Mouse (Mus musculus) neural tube, embryonic 13.5 days (tissue): ENCODE results near the gene Map4k2. TPM values are rescaled to one million over a fixed set of nuclear protein-coding genes. Genes with fewer than 3 reads are reported as not detected.

ENCODE experiments used
- ATAC-seq: fragments of 200-750 bp; cut with Nextera tagmentation; 2 replicates; pipeline ENCODE4 v1.8.0; 2017; ENCODE audit warnings: low read depth, mild to moderate bottlenecking, moderate TSS enrichment, moderate library complexity
- H3K27ac ChIP-seq: fragments of 300-500 bp; sonication (generic); replicated peaks from 2 replicates; pipeline ENCODE4 v1.5.1; 2015; ENCODE audit warnings: moderate library complexity, mild to moderate bottlenecking, inconsistent platforms
- H3K27me3 ChIP-seq: fragments of 300-500 bp; sonication (generic); 2 replicates; pipeline ENCODE4 v1.6.1; 2015; ENCODE audit warnings: mild to moderate bottlenecking, inconsistent platforms
- H3K36me3 ChIP-seq: fragments of 300-500 bp; sonication (generic); 2 replicates; pipeline ENCODE4 v1.6.1; 2015; ENCODE audit warnings: mild to moderate bottlenecking, inconsistent platforms
- H3K4me1 ChIP-seq: fragments of 300-500 bp; sonication (generic); replicated peaks from 2 replicates; pipeline ENCODE4 v1.6.1; 2015; ENCODE audit warnings: inconsistent platforms
- H3K4me2 ChIP-seq: fragments of 300-500 bp; sonication (generic); 2 replicates; pipeline ENCODE4 v1.6.1; 2015; ENCODE audit warnings: inconsistent platforms, mild to moderate bottlenecking, moderate library complexity
- H3K4me3 ChIP-seq: fragments of 300-500 bp; sonication (generic); 2 replicates; pipeline ENCODE4 v1.5.1; 2015; ENCODE audit warnings: mild to moderate bottlenecking, inconsistent platforms
- H3K9ac ChIP-seq: fragments of 300-500 bp; sonication (generic); 2 replicates; pipeline ENCODE4 v1.6.1; 2015; ENCODE audit warnings: moderate library complexity, mild to moderate bottlenecking, inconsistent platforms
- H3K9me3 ChIP-seq: fragments of 300-500 bp; sonication (generic); 2 replicates; pipeline ENCODE4 v1.6.1; 2016; ENCODE audit warnings: inconsistent platforms
- WGBS: fragments of 180-500 bp; shearing (Covaris S2); methylation state at CpG from one replicate; pipeline ENCODE4 v1.1.7; 2015; 5-methylcytosine and 5-hydroxymethylcytosine counted together
- polyA plus RNA-seq: library from polyadenylated mRNA; unstranded; fragments of >200 nt; fragmentation: Nextera tagmentation; extraction: Ambion mirVana; gene quantifications from 2 replicates; pipeline ENCODE4 v1.2.1, GENCODE M21; 2015

Map4k2 gene
- polyA plus RNA-seq, 1 experiment from 2014 or later = 17.0 TPM

DNA sequence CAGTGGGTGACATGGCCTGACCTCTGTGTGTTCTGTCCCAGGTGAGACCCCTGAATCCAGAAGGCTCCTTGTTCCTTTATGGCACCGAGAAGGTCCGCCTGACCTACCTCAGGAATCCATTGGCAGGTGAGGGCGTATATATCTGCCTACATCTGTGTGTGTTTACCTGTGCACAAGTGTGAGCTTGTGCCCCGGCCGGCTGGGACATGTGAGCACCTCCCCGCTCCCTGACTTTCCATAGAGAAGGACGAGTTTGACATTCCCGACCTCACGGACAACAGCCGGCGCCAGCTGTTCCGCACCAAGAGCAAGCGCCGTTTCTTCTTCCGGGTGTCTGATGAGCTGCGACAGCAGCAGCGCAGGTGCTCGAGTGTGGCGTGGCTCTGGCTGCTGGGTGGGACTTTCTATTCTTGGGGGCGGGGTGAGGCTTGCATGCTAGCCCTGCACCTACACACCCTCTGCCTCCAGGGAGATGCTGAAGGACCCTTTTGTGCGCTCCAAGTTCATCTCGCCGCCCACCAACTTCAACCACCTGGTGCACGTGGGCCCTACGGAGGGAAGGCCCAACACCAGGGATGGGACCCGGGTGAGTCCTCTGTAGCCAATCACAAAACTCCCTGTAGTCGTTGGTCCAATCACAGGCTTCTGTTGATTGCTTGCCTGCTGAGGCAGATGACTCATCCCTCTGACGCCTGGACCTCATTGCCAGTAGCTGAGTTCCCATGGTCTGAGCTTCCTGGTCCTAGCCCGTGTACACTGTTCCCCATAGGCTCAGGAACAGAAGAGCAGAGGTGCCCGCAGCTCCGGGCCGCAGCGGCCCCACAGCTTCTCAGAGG is 18.9 kb upstream of the Map4k2 start:
- peaks cover 21% of the 10 kb centered on the region for H3K36me3 ChIP-seq
- H3K27ac ChIP-seq = no peak overlapping the region
- WGBS = 85% methylated on average over 33 of the region's 33 CpGs
- H3K4me1 ChIP-seq = no peaks in the 10 kb centered on the region
- no peak overlapping the region for H3K9ac ChIP-seq
- H3K9me3 ChIP-seq = no peaks in the 10 kb centered on the region
- no peak overlapping the region for H3K4me2 ChIP-seq
- no peaks in the 10 kb centered on the region for H3K27me3 ChIP-seq
- ATAC-seq = no peak
- H3K4me3 ChIP-seq = no peak overlapping the region

DNA sequence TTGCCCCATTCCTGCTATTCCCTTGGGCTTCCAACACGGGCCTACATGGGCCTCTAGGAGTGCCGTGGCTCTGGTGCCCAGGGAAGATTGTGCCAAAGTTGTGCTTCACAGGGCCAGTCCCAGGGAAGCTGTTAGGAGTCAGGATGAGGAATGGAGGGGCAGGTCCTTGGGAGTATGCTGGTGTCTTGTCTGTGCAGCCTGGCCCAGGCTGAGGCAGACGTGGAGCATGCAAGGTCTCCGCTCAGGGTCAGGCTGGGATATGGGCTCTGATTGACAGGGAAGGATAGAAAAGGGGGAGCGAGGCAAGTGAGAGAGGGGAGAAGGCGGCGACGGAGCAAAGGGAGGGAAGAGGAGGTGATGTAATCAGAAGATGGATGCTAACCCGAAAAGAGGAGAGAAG is 16.2 kb upstream of the Map4k2 start:
- no peak for ATAC-seq
- Histone ChIP-seq H3K4me2 (no peak overlapping the region), H3K4me1 (no peaks in the 10 kb centered on the region), H3K36me3 (0 out of 2 replicates have a peak, but pooled peaks cover 8% of the 10 kb centered on the region), H3K9me3 (no peaks in the 10 kb centered on the region), H3K27me3 (no peaks in the 10 kb centered on the region), H3K4me3 (no peak overlapping the region), H3K9ac (no peak overlapping the region), H3K27ac (no peak overlapping the region)
- 85% methylated on average over 9 of the region's 9 CpGs for WGBS

DNA sequence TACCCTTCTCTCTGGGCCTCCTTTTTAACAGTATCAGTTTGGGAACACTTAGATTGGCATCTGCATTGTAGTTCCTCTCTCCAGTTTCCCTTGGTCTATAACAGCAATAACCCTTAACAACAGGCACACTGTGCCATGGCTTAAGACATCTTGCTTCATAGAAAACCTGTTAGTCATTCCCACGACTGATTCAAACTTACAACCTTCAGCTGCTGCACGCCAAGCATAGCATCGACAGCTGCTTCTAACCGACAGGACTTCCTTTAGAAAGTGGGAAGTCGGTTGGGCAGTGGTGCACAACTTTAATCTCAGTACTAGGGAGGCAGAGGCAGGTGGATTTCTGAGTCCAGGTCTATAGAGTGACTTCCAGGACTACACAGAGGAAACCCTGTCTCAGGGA is 9.8 kb upstream of the Map4k2 start:
- peaks cover 12% of the 10 kb centered on the region for H3K4me1 ChIP-seq
- no peak for ATAC-seq
- no peak overlapping the region for H3K4me2 ChIP-seq
- H3K4me3 ChIP-seq = no peak overlapping the region
- no peaks in the 10 kb centered on the region for H3K9me3 ChIP-seq
- no peak overlapping the region for H3K9ac ChIP-seq
- no peaks in the 10 kb centered on the region for H3K36me3 ChIP-seq
- no peaks in the 10 kb centered on the region for H3K27me3 ChIP-seq
- WGBS = 68% methylated on average over 5 of the region's 5 CpGs
- no peak overlapping the region for H3K27ac ChIP-seq

DNA sequence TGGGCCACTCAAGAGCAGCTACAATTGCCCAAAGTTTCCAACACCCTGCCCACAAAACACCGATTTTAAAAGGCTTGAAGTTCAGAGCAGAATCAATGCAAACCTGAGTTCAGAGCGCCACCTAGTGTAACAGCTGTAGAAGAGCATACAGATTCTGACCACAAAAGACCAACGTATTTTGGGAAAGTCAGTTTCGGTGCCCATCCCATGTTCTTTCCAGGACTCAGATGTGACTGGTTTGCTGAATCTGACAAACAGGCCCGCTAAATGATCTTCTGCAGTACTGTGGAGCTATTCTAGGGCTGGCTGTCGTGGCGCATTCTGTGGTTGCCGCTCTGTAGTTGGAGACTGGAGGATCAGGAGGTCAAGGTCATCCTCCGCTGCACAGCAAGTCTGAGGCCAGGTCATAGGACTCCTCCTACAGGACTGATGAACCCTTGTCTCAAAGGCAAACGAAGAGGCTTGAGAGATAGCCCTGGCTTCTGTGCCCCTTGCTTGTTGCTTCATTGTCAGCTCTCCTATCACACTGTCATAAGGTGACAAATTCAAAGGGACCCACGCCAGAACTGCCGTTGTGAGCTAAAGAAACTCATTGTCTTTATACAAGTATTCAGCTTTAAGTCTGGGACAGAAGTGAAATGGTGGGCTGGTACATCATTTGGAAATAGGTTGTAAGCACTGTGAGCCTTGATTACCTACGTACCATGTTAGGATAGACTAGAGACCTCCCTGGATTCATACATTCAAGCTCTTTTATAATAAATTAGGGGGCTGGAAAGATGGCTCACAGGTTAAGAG is 9.0 kb upstream of the Map4k2 start:
- WGBS = 23% methylated on average over 13 of the region's 13 CpGs
- Histone ChIP-seq H3K4me3 (no peak overlapping the region), H3K4me1 (peaks cover 19% of the 10 kb centered on the region), H3K9me3 (no peaks in the 10 kb centered on the region), H3K36me3 (peaks cover 4% of the 10 kb centered on the region), H3K9ac (peak overlapping the region; percentile 57), H3K27me3 (no peaks in the 10 kb centered on the region), H3K4me2 (peak overlapping the region; percentile 39), H3K27ac (no peak overlapping the region)
- no peak for ATAC-seq

DNA sequence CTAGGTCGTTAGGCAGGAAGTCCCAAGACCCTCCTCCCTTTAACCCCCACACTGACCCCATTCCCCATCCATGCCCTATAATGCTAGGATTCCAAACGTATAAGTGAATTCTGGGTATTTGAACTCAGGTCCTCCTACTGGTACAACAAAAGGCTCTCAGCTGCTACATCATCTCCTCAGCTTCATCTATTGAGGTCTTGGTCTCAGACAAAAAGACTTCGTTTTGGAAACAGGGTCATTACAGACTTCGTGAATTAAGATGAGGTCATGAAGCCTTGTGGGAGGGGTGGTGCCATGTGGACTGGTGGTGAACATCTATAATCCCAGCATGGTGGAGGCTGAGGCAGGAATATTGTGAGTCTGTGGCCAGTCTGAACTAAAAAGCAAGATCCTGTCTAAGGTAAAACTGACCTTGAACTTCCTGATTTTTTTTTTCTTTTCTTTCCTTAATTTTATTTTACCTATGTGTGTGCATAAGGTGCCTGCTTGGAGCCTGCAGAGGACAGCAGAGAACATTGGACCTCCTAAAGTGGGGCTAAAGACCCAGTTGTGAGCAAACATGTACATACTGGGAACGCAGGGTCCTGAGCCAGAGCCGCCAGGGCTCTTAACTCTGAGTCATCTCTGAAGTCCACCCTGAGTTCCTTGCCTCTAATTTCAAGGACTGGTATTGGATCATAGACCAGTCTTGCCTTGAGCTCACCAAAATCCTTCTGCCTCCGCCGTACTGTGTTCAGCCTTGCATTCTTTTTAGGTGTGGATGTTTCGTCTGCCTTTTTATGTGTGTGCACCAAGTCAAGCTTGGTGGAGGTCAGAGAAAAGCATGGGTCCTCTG is 7.0 kb upstream of the Map4k2 start:
- Histone ChIP-seq H3K4me1 (peaks cover 27% of the 10 kb centered on the region), H3K9ac (no peak overlapping the region), H3K36me3 (peaks cover 24% of the 10 kb centered on the region), H3K4me3 (peak overlapping the region; percentile 78), H3K4me2 (peak overlapping the region; percentile 97), H3K27ac (peak overlapping the region; percentile 78), H3K9me3 (no peaks in the 10 kb centered on the region), H3K27me3 (no peaks in the 10 kb centered on the region)
- 69% methylated on average over 9 of the region's 9 CpGs for WGBS
- no peak for ATAC-seq

DNA sequence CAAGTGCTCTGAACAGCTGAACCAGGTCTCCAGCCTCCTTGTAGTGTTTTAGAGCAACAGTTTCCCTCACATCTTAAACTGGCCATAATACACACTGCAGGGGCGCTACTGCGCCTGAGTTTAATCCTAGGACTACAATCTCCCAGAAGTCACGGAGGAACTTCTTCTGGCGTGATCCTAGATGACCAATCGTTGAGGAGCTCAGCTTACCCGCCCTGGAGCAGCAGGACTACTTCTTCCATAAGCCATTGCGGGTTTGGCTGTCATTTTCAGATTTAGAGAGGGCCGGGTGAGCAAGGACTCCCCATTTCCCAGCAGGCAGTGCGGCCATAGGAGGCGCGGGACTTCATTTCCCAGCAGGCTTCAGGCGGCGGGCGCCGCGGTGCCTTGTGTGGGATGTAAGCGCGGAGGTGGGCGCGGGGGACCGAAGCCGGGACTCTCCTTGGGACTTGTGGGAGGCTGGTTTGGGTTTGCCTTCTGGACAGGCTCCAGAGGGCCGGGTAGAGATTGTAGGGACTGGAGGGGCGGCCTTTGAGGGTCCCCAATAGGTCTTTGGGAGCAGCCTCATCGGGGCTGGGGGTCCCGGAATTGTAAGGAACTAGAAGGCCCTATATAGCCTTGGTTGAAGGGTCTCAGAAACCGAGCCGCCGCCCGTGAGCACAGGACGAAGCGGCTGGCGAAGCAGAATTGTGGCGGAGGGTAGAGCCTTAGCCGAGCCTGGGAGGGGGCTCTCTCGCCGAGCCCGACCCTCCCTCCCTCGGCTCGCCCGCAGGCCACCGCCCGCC is 6.1 kb upstream of the Map4k2 start, which contains the start of gene Men1:
TSS of gene Men1 (plus strand) at position 307 of the 785 bp plus-strand sequence.
- WGBS = under 1% methylated on average over 43 of the region's 43 CpGs
- peak within 1 kb of the TSS; percentile 92 for H3K9ac ChIP-seq
- H3K4me3 ChIP-seq = peak within 1 kb of the TSS; percentile 78
- peak; percentile 94 for ATAC-seq
- no peaks in the 10 kb centered on the region for H3K27me3 ChIP-seq
- peaks cover 33% of the 10 kb centered on the region for H3K36me3 ChIP-seq
- H3K4me2 ChIP-seq = peak within 1 kb of the TSS; percentile 97
- H3K27ac ChIP-seq = peak within 1 kb of the TSS; percentile 78
- H3K4me1 ChIP-seq = peaks cover 27% of the 10 kb centered on the region
- H3K9me3 ChIP-seq = no peaks in the 10 kb centered on the region

DNA sequence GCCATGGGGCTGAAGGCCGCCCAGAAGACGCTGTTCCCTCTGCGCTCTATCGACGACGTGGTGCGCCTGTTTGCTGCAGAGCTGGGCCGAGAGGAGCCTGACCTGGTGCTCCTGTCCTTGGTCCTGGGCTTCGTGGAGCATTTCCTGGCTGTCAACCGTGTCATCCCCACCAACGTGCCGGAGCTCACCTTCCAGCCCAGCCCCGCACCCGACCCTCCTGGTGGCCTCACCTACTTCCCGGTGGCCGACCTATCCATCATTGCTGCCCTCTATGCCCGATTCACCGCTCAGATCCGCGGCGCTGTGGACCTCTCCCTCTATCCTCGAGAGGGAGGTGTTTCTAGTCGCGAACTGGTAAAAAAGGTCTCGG is 5.5 kb upstream of the Map4k2 start:
- Histone ChIP-seq H3K4me2 (peak overlapping the region; percentile 97), H3K27ac (peak overlapping the region; percentile 77), H3K4me3 (peak overlapping the region; percentile 78), H3K36me3 (peaks cover 39% of the 10 kb centered on the region), H3K9ac (peak overlapping the region; percentile 92), H3K27me3 (no peaks in the 10 kb centered on the region), H3K9me3 (no peaks in the 10 kb centered on the region), H3K4me1 (peaks cover 32% of the 10 kb centered on the region)
- peak; percentile 49 for ATAC-seq
- under 1% methylated on average over 25 of the region's 25 CpGs for WGBS

DNA sequence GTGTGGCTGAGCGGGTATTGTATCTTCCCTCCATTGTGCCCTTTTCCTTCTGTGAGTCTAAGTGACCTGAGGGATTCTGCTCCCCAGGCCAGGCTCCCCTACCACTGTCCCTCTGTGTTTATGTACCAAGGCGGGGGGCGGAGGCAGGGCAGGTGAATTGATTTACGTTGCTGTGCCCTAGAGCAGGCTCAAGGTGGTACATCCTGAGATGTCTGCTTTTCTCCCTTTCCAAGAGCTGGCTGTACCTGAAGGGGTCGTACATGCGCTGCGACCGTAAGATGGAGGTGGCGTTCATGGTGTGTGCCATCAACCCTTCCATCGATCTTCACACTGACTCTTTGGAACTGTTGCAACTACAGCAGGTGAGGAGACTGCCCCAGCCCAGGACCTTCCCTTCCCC is 4.0 kb upstream of the Map4k2 start:
- no peaks in the 10 kb centered on the region for H3K9me3 ChIP-seq
- peaks cover 42% of the 10 kb centered on the region for H3K4me1 ChIP-seq
- H3K4me2 ChIP-seq = peak overlapping the region; percentile 97
- peak overlapping the region; percentile 92 for H3K9ac ChIP-seq
- 93% methylated on average over 10 of the region's 10 CpGs for WGBS
- H3K27ac ChIP-seq = no peak overlapping the region
- H3K36me3 ChIP-seq = peaks cover 39% of the 10 kb centered on the region
- peak overlapping the region; percentile 78 for H3K4me3 ChIP-seq
- no peaks in the 10 kb centered on the region for H3K27me3 ChIP-seq
- no peak for ATAC-seq

DNA sequence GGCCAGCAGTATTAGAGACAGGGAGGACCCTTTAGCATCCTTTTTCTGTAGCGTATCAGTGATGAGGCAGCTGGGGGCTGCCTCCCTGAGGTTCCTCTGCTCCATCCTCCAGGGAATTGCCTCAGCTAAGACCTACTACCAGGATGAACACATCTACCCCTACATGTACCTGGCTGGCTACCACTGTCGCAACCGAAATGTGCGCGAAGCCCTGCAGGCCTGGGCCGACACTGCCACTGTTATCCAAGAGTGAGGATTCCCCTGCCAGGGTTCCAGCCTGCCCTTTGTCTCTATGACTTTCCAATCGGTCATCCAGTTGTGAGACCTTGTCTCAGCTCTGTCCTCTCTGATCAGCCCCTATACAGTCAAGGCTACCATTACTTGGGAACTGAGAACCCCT is 2.8 kb upstream of the Map4k2 start:
- Histone ChIP-seq H3K9me3 (no peaks in the 10 kb centered on the region), H3K9ac (no peak overlapping the region), H3K4me2 (no peak overlapping the region), H3K4me1 (peaks cover 41% of the 10 kb centered on the region), H3K27ac (no peak overlapping the region), H3K4me3 (no peak overlapping the region), H3K36me3 (peaks cover 46% of the 10 kb centered on the region), H3K27me3 (no peaks in the 10 kb centered on the region)
- WGBS = 93% methylated on average over 7 of the region's 7 CpGs
- ATAC-seq = no peak

DNA sequence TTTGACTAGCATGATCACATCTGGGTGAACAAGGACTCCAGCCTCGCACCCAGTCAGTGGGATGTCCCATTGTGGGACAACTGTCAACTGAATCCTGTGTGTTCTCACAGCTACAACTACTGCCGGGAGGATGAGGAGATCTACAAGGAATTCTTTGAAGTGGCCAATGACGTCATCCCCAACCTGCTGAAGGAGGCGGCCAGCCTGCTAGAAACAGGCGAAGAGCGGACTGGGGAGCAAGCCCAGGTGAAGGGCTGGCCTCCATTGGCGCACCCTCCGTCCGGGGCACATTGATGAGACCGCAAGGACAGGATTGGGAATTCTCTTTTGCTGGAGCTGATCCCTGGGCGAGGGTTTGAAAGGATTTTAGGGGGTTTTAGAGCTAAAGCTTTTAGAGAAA is 2.2 kb upstream of the Map4k2 start:
- no peak overlapping the region for H3K27ac ChIP-seq
- H3K27me3 ChIP-seq = no peaks in the 10 kb centered on the region
- no peak overlapping the region for H3K4me3 ChIP-seq
- H3K4me1 ChIP-seq = peaks cover 41% of the 10 kb centered on the region
- 94% methylated on average over 11 of the region's 11 CpGs for WGBS
- no peak for ATAC-seq
- peaks cover 49% of the 10 kb centered on the region for H3K36me3 ChIP-seq
- no peak overlapping the region for H3K9ac ChIP-seq
- H3K4me2 ChIP-seq = no peak overlapping the region
- H3K9me3 ChIP-seq = no peaks in the 10 kb centered on the region

DNA sequence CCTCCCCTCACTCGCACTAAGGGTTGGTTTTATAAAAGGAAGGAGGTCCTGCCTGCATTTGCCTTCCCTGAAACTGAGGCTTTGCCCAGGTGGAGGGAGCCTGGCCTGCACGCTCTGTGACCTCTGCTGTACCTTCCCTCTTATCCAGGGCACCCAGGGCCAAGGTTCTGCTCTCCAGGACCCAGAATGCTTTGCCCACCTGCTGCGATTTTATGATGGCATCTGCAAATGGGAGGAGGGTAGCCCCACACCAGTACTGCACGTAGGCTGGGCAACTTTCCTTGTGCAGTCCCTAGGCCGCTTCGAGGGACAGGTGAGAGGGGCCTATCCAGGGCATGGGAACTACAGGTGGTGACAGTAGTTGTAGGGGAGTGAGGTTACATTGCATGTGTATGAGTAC is 1.7 kb upstream of the Map4k2 start:
- Histone ChIP-seq H3K9me3 (no peaks in the 10 kb centered on the region), H3K27me3 (no peaks in the 10 kb centered on the region), H3K9ac (no peak overlapping the region), H3K4me1 (peaks cover 41% of the 10 kb centered on the region), H3K4me2 (no peak overlapping the region), H3K4me3 (no peak overlapping the region), H3K36me3 (peaks cover 54% of the 10 kb centered on the region), H3K27ac (no peak overlapping the region)
- ATAC-seq = no peak
- 94% methylated on average over 6 of the region's 6 CpGs for WGBS
